Mouse (Mus musculus) megakaryocyte-erythroid progenitor cell, adult 5-6 weeks (primary cell): Measurements from ENCODE around the gene Rnf141. TPM values are rescaled to one million over a fixed set of nuclear protein-coding genes. Genes with fewer than 3 reads are reported as not detected.

Experiments
- ATAC-seq: replicated peaks from 2 replicates; pipeline ENCODE4 v1.8.0; 2016; ENCODE audit warnings: mild to moderate bottlenecking, inconsistent platforms; ENCODE audit not compliant: severe bottlenecking, poor library complexity, low FRiP score, low TSS enrichment
- total RNA-seq, 2 experiments: library from RNA; stranded (forward) in 1 of 2; stranded (reverse) in 1 of 2; fragments of 200-1000, 215-1000 nt in 1 of 2; fragments of >200 nt in 1 of 2; fragmentation: Nextera tagmentation in 1 of 2; gene quantifications; 2 replicates each; pipeline ENCODE4 v1.2.3; 2014 to 2017

Rnf141 gene
- total RNA-seq (2014; fragmentation: Nextera tagmentation) (42.5 and 67.4 TPM in 2 replicates), total RNA-seq (2017) (37.1 and 54.9 TPM in 2 replicates)

- peak; percentile 95 for ATAC-seq
Measured at GRCm38 (mm10) chr7:110843916-110844874, at the start of gene Rnf141. Gene Rnf141 (minus strand): TSS chr7:110844457.

GRCm38 (mm10) chr7:110891501-110891986 is 47.3 kb upstream of the Rnf141 start:
- peak; percentile 63 for ATAC-seq

GRCm38 (mm10) chr7:110881746-110882333 is 37.6 kb upstream of the Rnf141 start:
- ATAC-seq = no peak

GRCm38 (mm10) chr7:110878028-110878427 is 33.8 kb upstream of the Rnf141 start:
- ATAC-seq = no peak

GRCm38 (mm10) chr7:110876965-110877364 is 32.7 kb upstream of the Rnf141 start:
- no peak for ATAC-seq

- no peak for ATAC-seq
Measured at GRCm38 (mm10) chr7:110868807-110869206, 24.6 kb upstream of the Rnf141 start.

- no peak for ATAC-seq
Measured at GRCm38 (mm10) chr7:110867116-110867515, 22.9 kb upstream of the Rnf141 start.

- no peak for ATAC-seq
Measured at GRCm38 (mm10) chr7:110866021-110866420, 21.8 kb upstream of the Rnf141 start.

GRCm38 (mm10) chr7:110865570-110865969 is 21.3 kb upstream of the Rnf141 start:
- ATAC-seq = no peak

GRCm38 (mm10) chr7:110865038-110865437 is 20.8 kb upstream of the Rnf141 start:
- ATAC-seq = no peak

GRCm38 (mm10) chr7:110862751-110863289 is 18.6 kb upstream of the Rnf141 start, which contains the start of gene Lyve1:
Gene Lyve1 (minus strand): TSS chr7:110863239.
- ATAC-seq = no peak

- ATAC-seq = peak; percentile 61; the same call in 1 of the 2 replicates
Measured at GRCm38 (mm10) chr7:110860129-110860528, 15.9 kb upstream of the Rnf141 start.

- no peak for ATAC-seq
Measured at GRCm38 (mm10) chr7:110855604-110856003, 11.3 kb upstream of the Rnf141 start.

- ATAC-seq = no peak
Measured at GRCm38 (mm10) chr7:110854927-110855546, 10.8 kb upstream of the Rnf141 start.

- no peak for ATAC-seq
Measured at GRCm38 (mm10) chr7:110854519-110854918, 10.3 kb upstream of the Rnf141 start.

- ATAC-seq = no peak
Measured at GRCm38 (mm10) chr7:110853611-110854010, 9.4 kb upstream of the Rnf141 start.

GRCm38 (mm10) chr7:110851541-110852203 is 7.4 kb upstream of the Rnf141 start:
- ATAC-seq = 0 out of 2 replicates have a peak, but pooled peaks have one; percentile 33

- no peak for ATAC-seq
Measured at GRCm38 (mm10) chr7:110848371-110848770, 4.1 kb upstream of the Rnf141 start.

GRCm38 (mm10) chr7:110847321-110847720 is 3.1 kb upstream of the Rnf141 start:
- ATAC-seq = no peak
